Mouse (Mus musculus): ENCODE results near the gene Pptc7. TPM values are rescaled to one million over a fixed set of nuclear protein-coding genes. Genes with fewer than 3 reads are reported as not detected.

Pptc7 gene
- polyA plus RNA-seq, 2 experiments = 8.9 to 11.5 TPM

GRCm38 (mm10) chr5:122291553-122292339 is 7.6 kb downstream of the Pptc7 start:
- 77% methylated on average over 17 of the region's 17 CpGs for WGBS
- Histone ChIP-seq H3K9me3 (ENCODE audit: control insufficient read depth, low read length) (no peaks in the 10 kb centered on the region), H3K4me1 (ENCODE audit: control insufficient read depth, insufficient read depth, low read length) (no peaks in the 10 kb centered on the region; the same call in 1 of the 2 replicates), H3K4me2 (replicated peaks; ENCODE audit: low read depth, low read length, severe bottlenecking) (no peak overlapping the region), H3K27me3 (ENCODE audit: control insufficient read depth, insufficient read depth, low read length) (no peaks in the 10 kb centered on the region), H3K36me3 (ENCODE audit: control insufficient read depth, insufficient read depth, low read length) (peaks cover 15% of the 10 kb centered on the region), H3K27ac (replicated peaks; ENCODE audit: low read depth, low read length) (no peak overlapping the region), H3K9ac (ENCODE audit: low read depth, low read length, severe bottlenecking) (no peak overlapping the region), H3K4me3 (replicated peaks; ENCODE audit: low read length) (no peak overlapping the region)
- TF ChIP-seq POLR2A (IDR thresholded peaks at IDR 0.05; ENCODE audit: borderline replicate concordance, extremely low read depth, insufficient read depth, insufficient read length) = no peak
- no peak for ATAC-seq (ENCODE audit: low FRiP score, low read depth)
- DNase-seq (ENCODE audit: low spot score) = no peak

GRCm38 (mm10) chr5:122293131-122293530 is 9.0 kb downstream of the Pptc7 start:
- Histone ChIP-seq H3K9me3 (ENCODE audit: control insufficient read depth, low read length) (no peaks in the 10 kb centered on the region), H3K36me3 (ENCODE audit: control insufficient read depth, insufficient read depth, low read length) (peaks cover 5% of the 10 kb centered on the region; the same call in 1 of the 2 replicates), H3K27ac (replicated peaks; ENCODE audit: low read depth, low read length) (no peak overlapping the region), H3K4me1 (ENCODE audit: control insufficient read depth, insufficient read depth, low read length) (no peaks in the 10 kb centered on the region; the same call in 1 of the 2 replicates), H3K4me3 (replicated peaks; ENCODE audit: low read length) (no peak overlapping the region), H3K4me2 (replicated peaks; ENCODE audit: low read depth, low read length, severe bottlenecking) (no peak overlapping the region), H3K27me3 (ENCODE audit: control insufficient read depth, insufficient read depth, low read length) (no peaks in the 10 kb centered on the region), H3K9ac (ENCODE audit: low read depth, low read length, severe bottlenecking) (no peak overlapping the region)
- WGBS = 78% methylated on average over 6 of the region's 6 CpGs
- no peak for ATAC-seq (ENCODE audit: low FRiP score, low read depth)
- DNase-seq (ENCODE audit: low spot score) = no peak
- TF ChIP-seq POLR2A (IDR thresholded peaks at IDR 0.05; ENCODE audit: borderline replicate concordance, extremely low read depth, insufficient read depth, insufficient read length) = no peak

GRCm38 (mm10) chr5:122294219-122294735 is 10.1 kb downstream of the Pptc7 start:
- no peak overlapping the region for H3K9ac ChIP-seq (ENCODE audit: low read depth, low read length, severe bottlenecking)
- no peak overlapping the region for H3K4me3 ChIP-seq (replicated peaks; ENCODE audit: low read length)
- H3K27ac ChIP-seq (replicated peaks; ENCODE audit: low read depth, low read length) = no peak overlapping the region
- no peak for TF ChIP-seq POLR2A (IDR thresholded peaks at IDR 0.05; ENCODE audit: borderline replicate concordance, extremely low read depth, insufficient read depth, insufficient read length)
- DNase-seq (ENCODE audit: low spot score) = no peak
- H3K4me1 ChIP-seq (ENCODE audit: control insufficient read depth, insufficient read depth, low read length) = no peaks in the 10 kb centered on the region; the same call in 1 of the 2 replicates
- H3K4me2 ChIP-seq (replicated peaks; ENCODE audit: low read depth, low read length, severe bottlenecking) = no peak overlapping the region
- no peak for ATAC-seq (ENCODE audit: low FRiP score, low read depth)
- no peaks in the 10 kb centered on the region for H3K27me3 ChIP-seq (ENCODE audit: control insufficient read depth, insufficient read depth, low read length)
- 80% methylated on average over 3 of the region's 3 CpGs for WGBS
- no peaks in the 10 kb centered on the region for H3K9me3 ChIP-seq (ENCODE audit: control insufficient read depth, low read length)
- peaks cover 2% of the 10 kb centered on the region; the same call in 1 of the 2 replicates for H3K36me3 ChIP-seq (ENCODE audit: control insufficient read depth, insufficient read depth, low read length)

GRCm38 (mm10) chr5:122295113-122295935 is 11.2 kb downstream of the Pptc7 start:
- Histone ChIP-seq H3K4me1 (ENCODE audit: control insufficient read depth, insufficient read depth, low read length) (no peaks in the 10 kb centered on the region; the same call in 1 of the 2 replicates), H3K36me3 (ENCODE audit: control insufficient read depth, insufficient read depth, low read length) (no peaks in the 10 kb centered on the region; the same call in 1 of the 2 replicates), H3K9me3 (ENCODE audit: control insufficient read depth, low read length) (no peaks in the 10 kb centered on the region), H3K27ac (replicated peaks; ENCODE audit: low read depth, low read length) (no peak overlapping the region), H3K27me3 (ENCODE audit: control insufficient read depth, insufficient read depth, low read length) (no peaks in the 10 kb centered on the region), H3K4me2 (replicated peaks; ENCODE audit: low read depth, low read length, severe bottlenecking) (no peak overlapping the region), H3K4me3 (replicated peaks; ENCODE audit: low read length) (no peak overlapping the region), H3K9ac (ENCODE audit: low read depth, low read length, severe bottlenecking) (no peak overlapping the region)
- DNase-seq (ENCODE audit: low spot score) = no peak
- TF ChIP-seq POLR2A (IDR thresholded peaks at IDR 0.05; ENCODE audit: borderline replicate concordance, extremely low read depth, insufficient read depth, insufficient read length) = no peak
- ATAC-seq (ENCODE audit: low FRiP score, low read depth) = no peak
- 81% methylated on average over 14 of the region's 14 CpGs for WGBS

- Histone ChIP-seq H3K9me3 (ENCODE audit: control insufficient read depth, low read length) (no peaks in the 10 kb centered on the region), H3K27ac (replicated peaks; ENCODE audit: low read depth, low read length) (no peak overlapping the region), H3K36me3 (ENCODE audit: control insufficient read depth, insufficient read depth, low read length) (no peaks in the 10 kb centered on the region; the same call in 1 of the 2 replicates), H3K4me2 (replicated peaks; ENCODE audit: low read depth, low read length, severe bottlenecking) (no peak overlapping the region), H3K4me1 (ENCODE audit: control insufficient read depth, insufficient read depth, low read length) (peaks cover 9% of the 10 kb centered on the region), H3K4me3 (replicated peaks; ENCODE audit: low read length) (no peak overlapping the region), H3K9ac (ENCODE audit: low read depth, low read length, severe bottlenecking) (no peak overlapping the region), H3K27me3 (ENCODE audit: control insufficient read depth, insufficient read depth, low read length) (no peaks in the 10 kb centered on the region)
- DNase-seq (ENCODE audit: low spot score) = no peak
- TF ChIP-seq POLR2A (IDR thresholded peaks at IDR 0.05; ENCODE audit: borderline replicate concordance, extremely low read depth, insufficient read depth, insufficient read length) = no peak
- 75% methylated on average over 6 of the region's 6 CpGs for WGBS
- ATAC-seq (ENCODE audit: low FRiP score, low read depth) = no peak
Observed at GRCm38 (mm10) chr5:122300071-122300518, 15.9 kb downstream of the Pptc7 start.

All from limb, embryonic 14.5 days (tissue).